Mouse (Mus musculus): ENCODE data around the gene Hmox2. TPM values are rescaled to one million over a fixed set of nuclear protein-coding genes. Genes with fewer than 3 reads are reported as not detected.
"Not testable (repeated sequence)": the region's sequence is repeated elsewhere in the genome, so short reads cannot be mapped to it uniquely, and the experiment has no call there.

Hmox2 gene
- total RNA-seq (2014; rRNA removed), result 37.9 and 43.2 TPM in 2 replicates
- 92.7 and 102 TPM in 2 replicates for polyA plus RNA-seq (2015; fragmentation: Nextera tagmentation; extraction: Ambion mirVana)

- ATAC-seq (ENCODE audit: low FRiP score) (peak; percentile 93), DNase-seq (ENCODE audit: low spot score) (peak; percentile 91)
- 6% methylated on average over 33 of the region's 35 CpGs for WGBS
- Histone ChIP-seq H3K27ac (ENCODE audit: low read depth, low read length) (peak within 1 kb of the TSS; percentile 63), H3K4me3 (ENCODE audit: low read depth, low read length) (peak within 1 kb of the TSS; percentile 97), H3K9ac (replicated peaks; ENCODE audit: low read length, poor library complexity, severe bottlenecking) (peak within 1 kb of the TSS; percentile 92), H3K27me3 (ENCODE audit: insufficient read depth, low read length) (no peaks in the 10 kb centered on the region), H3K36me3 (ENCODE audit: insufficient read depth, low read length) (no peaks in the 10 kb centered on the region), H3K9me3 (ENCODE audit: low read length) (no peaks in the 10 kb centered on the region), H3K4me2 (ENCODE audit: low read depth, low read length, poor library complexity, severe bottlenecking) (peak within 1 kb of the TSS; percentile 81), H3K4me1 (ENCODE audit: insufficient read depth, low read length) (peaks cover 9% of the 10 kb centered on the region; the same call in 1 of the 2 replicates)
- TF ChIP-seq CTCF (IDR thresholded peaks at IDR 0.05), result no peak
Measured at GRCm38 (mm10) chr16:4725780-4726527, at the start of gene Hmox2. Gene Hmox2 (plus strand): TSS chr16:4726361.

- Histone ChIP-seq H3K27ac (ENCODE audit: low read depth, low read length) (no peak overlapping the region), H3K4me3 (ENCODE audit: low read depth, low read length) (no peak overlapping the region), H3K4me1 (ENCODE audit: insufficient read depth, low read length) (peaks cover 7% of the 10 kb centered on the region; the same call in 1 of the 2 replicates), H3K4me2 (ENCODE audit: low read depth, low read length, poor library complexity, severe bottlenecking) (no peak overlapping the region), H3K36me3 (ENCODE audit: insufficient read depth, low read length) (peaks cover 13% of the 10 kb centered on the region; the same call in 1 of the 2 replicates), H3K27me3 (ENCODE audit: insufficient read depth, low read length) (no peaks in the 10 kb centered on the region), H3K9ac (replicated peaks; ENCODE audit: low read length, poor library complexity, severe bottlenecking) (no peak overlapping the region), H3K9me3 (ENCODE audit: low read length) (no peaks in the 10 kb centered on the region)
- WGBS, result 94% methylated on average over 5 of the region's 5 CpGs
- no peak for TF ChIP-seq CTCF (IDR thresholded peaks at IDR 0.05)
- ATAC-seq (ENCODE audit: low FRiP score) (no peak), DNase-seq (ENCODE audit: low spot score) (no peak)
Measured at GRCm38 (mm10) chr16:4676836-4677235, 49.3 kb upstream of the Hmox2 start.

- no peak overlapping the region for H3K9ac ChIP-seq (replicated peaks; ENCODE audit: low read length, poor library complexity, severe bottlenecking)
- H3K4me3 ChIP-seq (ENCODE audit: low read depth, low read length), result no peak overlapping the region
- H3K27ac ChIP-seq (ENCODE audit: low read depth, low read length), result no peak overlapping the region
- no peaks in the 10 kb centered on the region for H3K27me3 ChIP-seq (ENCODE audit: insufficient read depth, low read length)
- TF ChIP-seq CTCF (IDR thresholded peaks at IDR 0.05), result no peak
- H3K9me3 ChIP-seq (ENCODE audit: low read length), result no peaks in the 10 kb centered on the region
- peaks cover 13% of the 10 kb centered on the region; the same call in 1 of the 2 replicates for H3K36me3 ChIP-seq (ENCODE audit: insufficient read depth, low read length)
- 87% methylated on average over 5 of the region's 5 CpGs for WGBS
- H3K4me1 ChIP-seq (ENCODE audit: insufficient read depth, low read length), result peaks cover 7% of the 10 kb centered on the region; the same call in 1 of the 2 replicates
- H3K4me2 ChIP-seq (ENCODE audit: low read depth, low read length, poor library complexity, severe bottlenecking), result no peak overlapping the region
- ATAC-seq (ENCODE audit: low FRiP score) (no peak), DNase-seq (ENCODE audit: low spot score) (no peak)
Measured at GRCm38 (mm10) chr16:4678080-4678479, 48.1 kb upstream of the Hmox2 start.

- WGBS, result under 1% methylated on average over 45 of the region's 47 CpGs
- H3K27me3 ChIP-seq (ENCODE audit: insufficient read depth, low read length), result no peaks in the 10 kb centered on the region
Measured at GRCm38 (mm10) chr16:4679121-4680018, 46.8 kb upstream of the Hmox2 start, which contains the start of gene Coro7. Gene Coro7 (minus strand): TSS chr16:4679777.

GRCm38 (mm10) chr16:4680922-4681455 is 45.2 kb upstream of the Hmox2 start:
- DNase-seq (ENCODE audit: low spot score); ATAC-seq (ENCODE audit: low FRiP score); H3K4me3 ChIP-seq (ENCODE audit: low read depth, low read length); H3K4me2 ChIP-seq (ENCODE audit: low read depth, low read length, poor library complexity, severe bottlenecking); H3K27me3 ChIP-seq (ENCODE audit: insufficient read depth, low read length); H3K36me3 ChIP-seq (ENCODE audit: insufficient read depth, low read length); H3K9me3 ChIP-seq (ENCODE audit: low read length); H3K9ac ChIP-seq (replicated peaks; ENCODE audit: low read length, poor library complexity, severe bottlenecking); H3K27ac ChIP-seq (ENCODE audit: low read depth, low read length): not testable (repeated sequence)
- 85% methylated on average over 3 of the region's 3 CpGs for WGBS
- peaks cover 11% of the 10 kb centered on the region for H3K4me1 ChIP-seq (ENCODE audit: insufficient read depth, low read length)

More at GRCm38 (mm10) chr16:4679121-4680018, 46.8 kb upstream of the Hmox2 start, which contains the start of gene Coro7:
- ATAC-seq (ENCODE audit: low FRiP score) (peak; percentile 89), DNase-seq (ENCODE audit: low spot score) (peak; percentile 93)
- peak within 1 kb of the TSS; percentile 94 for H3K4me2 ChIP-seq (ENCODE audit: low read depth, low read length, poor library complexity, severe bottlenecking)
- TF ChIP-seq CTCF (IDR thresholded peaks at IDR 0.05), result no peak
- peak within 1 kb of the TSS; percentile 46 for H3K4me3 ChIP-seq (ENCODE audit: low read depth, low read length)
- peaks cover 7% of the 10 kb centered on the region; the same call in 1 of the 2 replicates for H3K4me1 ChIP-seq (ENCODE audit: insufficient read depth, low read length)
- H3K9ac ChIP-seq (replicated peaks; ENCODE audit: low read length, poor library complexity, severe bottlenecking), result peak within 1 kb of the TSS; percentile 76
- 0 out of 2 replicates have a peak within 1 kb of the TSS, but pooled peaks have one; percentile 18 for H3K27ac ChIP-seq (ENCODE audit: low read depth, low read length)
- H3K36me3 ChIP-seq (ENCODE audit: insufficient read depth, low read length), result peaks cover 10% of the 10 kb centered on the region; the same call in 1 of the 2 replicates
- H3K9me3 ChIP-seq (ENCODE audit: low read length), result no peaks in the 10 kb centered on the region
